Mouse (Mus musculus) midbrain, postnatal 0 days (tissue): ENCODE results near the gene Mesp2. TPM values are rescaled to one million over a fixed set of nuclear protein-coding genes. Genes with fewer than 3 reads are reported as not detected.

Experiments used
- ATAC-seq: fragments of 200-750 bp; cut with Nextera tagmentation; 2 replicates; pipeline ENCODE4 v1.8.0; 2017; ENCODE audit warnings: moderate number of reproducible peaks, mild to moderate bottlenecking, moderate TSS enrichment, moderate library complexity; ENCODE audit not compliant: low FRiP score
- DNase-seq: peaks from one replicate; pipeline ENCODE4 v3.0.0-alpha.2; 2015; ENCODE audit warnings: low spot score
- H3K27ac ChIP-seq: fragments of 300-500 bp; sonication (generic); 2 replicates; pipeline ENCODE4 v1.5.1; 2014; ENCODE audit warnings: low read depth, mild to moderate bottlenecking, low read length, mixed read lengths
- H3K27me3 ChIP-seq: fragments of 300-500 bp; sonication (generic); 2 replicates; pipeline ENCODE4 v1.6.1; 2014; ENCODE audit warnings: low read length, control low read depth, mixed read lengths; ENCODE audit not compliant: insufficient read depth
- H3K36me3 ChIP-seq: fragments of 300-500 bp; sonication (generic); 2 replicates; pipeline ENCODE4 v1.6.1; 2014; ENCODE audit warnings: low read length, control low read depth, mixed read lengths; ENCODE audit not compliant: insufficient read depth
- H3K4me1 ChIP-seq: fragments of 300-500 bp; sonication (generic); 2 replicates; pipeline ENCODE4 v1.6.1; 2014; ENCODE audit warnings: mild to moderate bottlenecking, control low read depth, antibody characterized with exemption, low read length, mixed read lengths; ENCODE audit not compliant: insufficient read depth
- H3K4me2 ChIP-seq: fragments of 300-500 bp; sonication (generic); 2 replicates; pipeline ENCODE4 v1.6.1; 2014; ENCODE audit warnings: low read depth, mild to moderate bottlenecking, low read length, mixed read lengths; ENCODE audit not compliant: poor library complexity, severe bottlenecking
- H3K4me3 ChIP-seq: fragments of 300-500 bp; sonication (generic); 2 replicates; pipeline ENCODE4 v1.5.1; 2014; ENCODE audit warnings: low read depth, mild to moderate bottlenecking, low read length, moderate library complexity
- H3K9ac ChIP-seq: fragments of 300-500 bp; sonication (generic); replicated peaks from 2 replicates; pipeline ENCODE4 v1.6.1; 2014; ENCODE audit warnings: mild to moderate bottlenecking, low read length, moderate library complexity, mixed read lengths; ENCODE audit not compliant: poor library complexity, severe bottlenecking
- H3K9me3 ChIP-seq: fragments of 300-500 bp; sonication (generic); 2 replicates; pipeline ENCODE4 v1.6.1; 2016; ENCODE audit warnings: low read length, control low read depth
- CTCF ChIP-seq: IDR thresholded peaks from 2 replicates; pipeline ENCODE4 v1.5.1; 2016; ENCODE audit warnings: antibody characterized with exemption, mild to moderate bottlenecking
- WGBS: fragments of 180-500 bp; shearing (Covaris S2); extraction: QIAGEN DNeasy Blood & Tissue Kit; methylation state at CpG from one replicate; pipeline ENCODE4 v1.1.7; 2014; 5-methylcytosine and 5-hydroxymethylcytosine counted together
- polyA plus RNA-seq: library from polyadenylated mRNA; unstranded; fragments of >200 nt; fragmentation: Nextera tagmentation; extraction: Ambion mirVana; gene quantifications from 2 replicates; pipeline ENCODE4 v1.2.1, GENCODE M21; 2015
- total RNA-seq: library from RNA; depleted of rRNA; stranded (reverse); fragments of >200 nt; gene quantifications from 2 replicates; pipeline ENCODE4 v1.2.3, GENCODE M21; 2014

Gene Mesp2
- total and polyA plus RNA-seq, 2 experiments from 2014 or later, result 0.88 to 1.5 TPM

GRCm38 (mm10) chr7:79832980-79833379, 22.5 kb downstream of the Mesp2 start:
- Histone ChIP-seq H3K4me1 (no peaks in the 10 kb centered on the region), H3K4me2 (no peak overlapping the region), H3K27ac (no peak overlapping the region), H3K9me3 (no peaks in the 10 kb centered on the region), H3K9ac (no peak overlapping the region), H3K4me3 (no peak overlapping the region), H3K27me3 (no peaks in the 10 kb centered on the region), H3K36me3 (no peaks in the 10 kb centered on the region)
- TF ChIP-seq CTCF, result no peak
- ATAC-seq (no peak), DNase-seq (no peak)

- Histone ChIP-seq H3K9me3 (no peaks in the 10 kb centered on the region), H3K36me3 (no peaks in the 10 kb centered on the region), H3K9ac (no peak overlapping the region), H3K4me2 (no peak overlapping the region), H3K27me3 (no peaks in the 10 kb centered on the region), H3K4me3 (no peak overlapping the region), H3K27ac (no peak overlapping the region), H3K4me1 (no peaks in the 10 kb centered on the region)
- WGBS, result 94% methylated on average over 6 of the region's 6 CpGs
- DNase-seq (no peak), ATAC-seq (no peak)
- TF ChIP-seq CTCF, result no peak
Measured at GRCm38 (mm10) chr7:79835196-79835595, 24.7 kb downstream of the Mesp2 start.

GRCm38 (mm10) chr7:79837247-79837646, 26.7 kb downstream of the Mesp2 start:
- Histone ChIP-seq H3K4me2 (no peak overlapping the region), H3K27ac (no peak overlapping the region), H3K4me1 (no peaks in the 10 kb centered on the region), H3K9me3 (no peaks in the 10 kb centered on the region), H3K27me3 (no peaks in the 10 kb centered on the region), H3K36me3 (no peaks in the 10 kb centered on the region), H3K4me3 (no peak overlapping the region), H3K9ac (no peak overlapping the region)
- WGBS, result 71% methylated on average over 2 of the region's 2 CpGs
- TF ChIP-seq CTCF, result no peak
- ATAC-seq (no peak), DNase-seq (no peak)

- no peak for TF ChIP-seq CTCF
- no peak for ATAC-seq
- WGBS, result 72% methylated on average over 7 of the region's 7 CpGs
Measured at GRCm38 (mm10) chr7:79842163-79842562, 31.6 kb downstream of the Mesp2 start.

GRCm38 (mm10) chr7:79844090-79844802, 33.7 kb downstream of the Mesp2 start:
- peaks cover 15% of the 10 kb centered on the region for H3K27me3 ChIP-seq
- H3K4me2 ChIP-seq, result no peak overlapping the region
- H3K9me3 ChIP-seq, result no peaks in the 10 kb centered on the region
- no peak overlapping the region for H3K4me3 ChIP-seq
- WGBS, result 81% methylated on average over 8 of the region's 8 CpGs
- TF ChIP-seq CTCF, result no peak
- ATAC-seq, result no peak
- H3K36me3 ChIP-seq, result no peaks in the 10 kb centered on the region
- H3K9ac ChIP-seq, result no peak overlapping the region
- H3K27ac ChIP-seq, result no peak overlapping the region
- H3K4me1 ChIP-seq, result no peaks in the 10 kb centered on the region
- DNase-seq, result no peak

More at GRCm38 (mm10) chr7:79842163-79842562, 31.6 kb downstream of the Mesp2 start:
- Histone ChIP-seq H3K4me1 (no peaks in the 10 kb centered on the region), H3K9ac (no peak overlapping the region), H3K4me3 (no peak overlapping the region), H3K9me3 (no peaks in the 10 kb centered on the region), H3K27ac (no peak overlapping the region), H3K36me3 (no peaks in the 10 kb centered on the region), H3K4me2 (no peak overlapping the region), H3K27me3 (peaks cover 5% of the 10 kb centered on the region; the same call in 1 of the 2 replicates)
- no peak for DNase-seq

GRCm38 (mm10) chr7:79846342-79846741, 35.8 kb downstream of the Mesp2 start:
- Histone ChIP-seq H3K36me3 (no peaks in the 10 kb centered on the region), H3K27ac (no peak overlapping the region), H3K9me3 (no peaks in the 10 kb centered on the region), H3K4me1 (no peaks in the 10 kb centered on the region), H3K4me3 (no peak overlapping the region), H3K27me3 (peaks cover 15% of the 10 kb centered on the region), H3K9ac (no peak overlapping the region), H3K4me2 (no peak overlapping the region)
- ATAC-seq (no peak), DNase-seq (no peak)
- TF ChIP-seq CTCF, result no peak
- 75% methylated on average over 2 of the region's 2 CpGs for WGBS
